Comparison of ENCODE assay signal across 8 mouse cellular contexts in the genomic region with DNA sequence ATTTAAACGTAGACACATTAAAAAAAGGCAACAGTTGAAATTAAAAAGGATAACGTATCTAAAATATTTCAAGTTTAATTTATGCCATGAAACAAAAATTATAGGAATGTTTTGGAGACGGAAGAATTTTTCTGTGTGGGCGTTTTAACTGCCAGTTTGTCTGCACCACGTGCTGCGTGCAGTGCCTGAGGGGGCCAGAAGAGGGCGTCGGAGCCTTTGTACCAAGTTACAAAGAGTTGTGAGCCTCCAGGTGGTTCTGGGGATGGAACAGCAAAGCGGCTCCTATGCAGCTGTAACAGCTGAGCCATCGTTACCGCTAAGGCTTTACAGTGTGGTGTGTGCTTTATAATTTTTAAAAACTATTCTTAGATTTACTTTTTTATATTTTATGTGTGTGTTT. TPM values are rescaled to one million over a fixed set of nuclear protein-coding genes. Genes with fewer than 3 reads are reported as not detected.
DNase-seq lines count a peak whose midpoint lies in the region; ATAC-seq lines count a peak whose summit lies in the region.

No protein-coding gene starts in this region.

- H3K36me3 ChIP-seq in lung, embryonic 15.5 days, result peaks cover 3% of the 10 kb centered on the region; the same call in 1 of the 2 replicates

- H3K9me3 ChIP-seq in lung, embryonic 15.5 days, result no peaks in the 10 kb centered on the region

- 0 out of 2 replicates have a peak, but pooled peaks have one; percentile 38 for ATAC-seq in erythroblast, adult 5-6 weeks (replicated peaks; ENCODE audit: low FRiP score, poor library complexity, severe bottlenecking)
- ATAC-seq in lung, embryonic 15.5 days (ENCODE audit: borderline replicate concordance, extremely low read depth, low FRiP score, low TSS enrichment), result no peak

- H3K27ac ChIP-seq in lung, embryonic 15.5 days, result no peak overlapping the region

- H3K27me3 ChIP-seq in lung, embryonic 15.5 days, result no peaks in the 10 kb centered on the region

- no peak overlapping the region for H3K9ac ChIP-seq in lung, embryonic 15.5 days

- H3K4me2 ChIP-seq in lung, embryonic 15.5 days, result peak overlapping the region; percentile 86

- peak overlapping the region; percentile 98; the same call in 1 of the 2 replicates for H3K4me3 ChIP-seq in lung, embryonic 15.5 days

- intact Hi-C loops in heart, postnatal 10 days (cut with DNase I), result loop anchor here (1.0 to 5.0 kb wide), 2 partner anchors 39 to 241 kb away; a partner anchor contains a TSS

- 43% methylated on average over 11 of the region's 11 CpGs for WGBS in lung, embryonic 15.5 days

- peak; percentile 80 for DNase-seq in CD4-positive, CD25-positive, alpha-beta regulatory T cell, adult 2 months (ENCODE audit: low read depth, low spot score)
- DNase-seq in adrenal gland, postnatal 36 days, result peak; percentile 83 to 87
- DNase-seq in heart, postnatal 10 days, result peak; percentile 67 to 87
- DNase-seq in layer of hippocampus, adult 8-10 months (ENCODE audit: low spot score in 2 of 2), result peak; percentile 63 to 74
- peak; percentile 69 for DNase-seq in ovary, postnatal 14 days (ENCODE audit: low spot score)
- DNase-seq in thymus, postnatal 14 days, result peak; percentile 94

- H3K4me1 ChIP-seq in lung, embryonic 15.5 days, result peaks cover 74% of the 10 kb centered on the region

RNA-seq across cellular contexts. Expression of a gene that starts 1.6 kb away (rescaled TPM):
- total RNA-seq in adrenal gland, postnatal 36 days (2021), result 100 to 1,000 TPM; 134 to 135 TPM
- 2.9 and 5.6 TPM in 2 replicates for total RNA-seq in erythroblast, adult 5-6 weeks (2015; ENCODE audit: low replicate concordance)
- 3.1 and 4.2 TPM in 2 replicates for total RNA-seq in erythroblast, adult 5-6 weeks (2017; ENCODE audit: low replicate concordance)
- 100 to 1,000 TPM; 108 to 118 TPM for total RNA-seq in heart, postnatal 10 days (2021)
- total RNA-seq in layer of hippocampus, adult 8-10 months (2022), result 100 to 1,000 TPM; 228 to 259 (median 247) TPM
- polyA plus RNA-seq in lung, embryonic 15.5 days (2015; fragmentation: Nextera tagmentation; extraction: Ambion mirVana), result 68.3 and 69.8 TPM in 2 replicates

RNA-seq across cellular contexts. Expression of a gene that starts 30.1 kb away (rescaled TPM):
- total RNA-seq in adrenal gland, postnatal 36 days (2021), result 1 to 10 TPM; 7.5 to 8.7 TPM
- total RNA-seq in erythroblast, adult 5-6 weeks (2015; ENCODE audit: low replicate concordance), result 10.7 and 21.7 TPM in 2 replicates
- total RNA-seq in erythroblast, adult 5-6 weeks (2017; ENCODE audit: low replicate concordance), result 12.1 and 15.8 TPM in 2 replicates
- 10 to 100 TPM; 14.5 to 14.9 TPM for total RNA-seq in heart, postnatal 10 days (2021)
- 10 to 100 TPM; 12.2 to 18.4 (median 16.2) TPM for total RNA-seq in layer of hippocampus, adult 8-10 months (2022)
- 128 and 130 TPM in 2 replicates for polyA plus RNA-seq in lung, embryonic 15.5 days (2015; fragmentation: Nextera tagmentation; extraction: Ambion mirVana)

RNA-seq across cellular contexts. Expression of a gene that starts 39.8 kb away (rescaled TPM):
- 10 to 100 TPM; 16.3 to 23.0 TPM for total RNA-seq in adrenal gland, postnatal 36 days (2021)
- total RNA-seq in erythroblast, adult 5-6 weeks (2015; ENCODE audit: low replicate concordance), result 0.84 TPM in 1 of 2 replicates, not detected in the other
- 0.70 and 2.7 TPM in 2 replicates for total RNA-seq in erythroblast, adult 5-6 weeks (2017; ENCODE audit: low replicate concordance)
- total RNA-seq in heart, postnatal 10 days (2021), result 10 to 100 TPM; 12.8 to 17.4 TPM
- total RNA-seq in layer of hippocampus, adult 8-10 months (2022), result 1 to 10 TPM; 2.1 to 4.8 (median 3.0) TPM
- polyA plus RNA-seq in lung, embryonic 15.5 days (2015; fragmentation: Nextera tagmentation; extraction: Ambion mirVana), result 15.8 and 16.6 TPM in 2 replicates

RNA-seq across cellular contexts. Expression of a gene that starts 55.1 kb away (rescaled TPM):
- total RNA-seq in adrenal gland, postnatal 36 days (2021), result 1 to 10 TPM; 2.5 to 3.9 TPM
- 0.21 TPM in 1 of 2 replicates, not detected in the other for total RNA-seq in erythroblast, adult 5-6 weeks (2015; ENCODE audit: low replicate concordance)
- under 0.01 TPM in 1 of 2 replicates, not detected in the other for total RNA-seq in erythroblast, adult 5-6 weeks (2017; ENCODE audit: low replicate concordance)
- under 1 TPM; 0.02 to 0.05 TPM for total RNA-seq in heart, postnatal 10 days (2021)
- total RNA-seq in layer of hippocampus, adult 8-10 months (2022), result 10 to 100 TPM; 35.3 to 43.5 (median 40.3) TPM
- 0.34 and 0.58 TPM in 2 replicates for polyA plus RNA-seq in lung, embryonic 15.5 days (2015; fragmentation: Nextera tagmentation; extraction: Ambion mirVana)

Comparison
In these comparisons a context has a peak if more than half of its experiments do, and no peak if none do; other contexts are left out.
1. RNA of a gene that starts 1.6 kb away (total RNA-seq): 228 to 259 TPM in layer of hippocampus, adult 8-10 months, 134 to 135 TPM in adrenal gland, postnatal 36 days and 108 to 118 TPM in heart, postnatal 10 days; 2.9 to 5.6 TPM in erythroblast, adult 5-6 weeks; every median in the first group is over 10 times any median in the second.
2. Peak in every context shown above with its lines, with median percentiles within 50 percentile points of each other: DNase-seq.